Mouse (Mus musculus): ENCODE data around the gene Arhgap23. TPM values are rescaled to one million over a fixed set of nuclear protein-coding genes. Genes with fewer than 3 reads are reported as not detected.

Gene Arhgap23
- polyA plus RNA-seq, 1 experiment from 2014 or later, result 5.4 TPM

DNA sequence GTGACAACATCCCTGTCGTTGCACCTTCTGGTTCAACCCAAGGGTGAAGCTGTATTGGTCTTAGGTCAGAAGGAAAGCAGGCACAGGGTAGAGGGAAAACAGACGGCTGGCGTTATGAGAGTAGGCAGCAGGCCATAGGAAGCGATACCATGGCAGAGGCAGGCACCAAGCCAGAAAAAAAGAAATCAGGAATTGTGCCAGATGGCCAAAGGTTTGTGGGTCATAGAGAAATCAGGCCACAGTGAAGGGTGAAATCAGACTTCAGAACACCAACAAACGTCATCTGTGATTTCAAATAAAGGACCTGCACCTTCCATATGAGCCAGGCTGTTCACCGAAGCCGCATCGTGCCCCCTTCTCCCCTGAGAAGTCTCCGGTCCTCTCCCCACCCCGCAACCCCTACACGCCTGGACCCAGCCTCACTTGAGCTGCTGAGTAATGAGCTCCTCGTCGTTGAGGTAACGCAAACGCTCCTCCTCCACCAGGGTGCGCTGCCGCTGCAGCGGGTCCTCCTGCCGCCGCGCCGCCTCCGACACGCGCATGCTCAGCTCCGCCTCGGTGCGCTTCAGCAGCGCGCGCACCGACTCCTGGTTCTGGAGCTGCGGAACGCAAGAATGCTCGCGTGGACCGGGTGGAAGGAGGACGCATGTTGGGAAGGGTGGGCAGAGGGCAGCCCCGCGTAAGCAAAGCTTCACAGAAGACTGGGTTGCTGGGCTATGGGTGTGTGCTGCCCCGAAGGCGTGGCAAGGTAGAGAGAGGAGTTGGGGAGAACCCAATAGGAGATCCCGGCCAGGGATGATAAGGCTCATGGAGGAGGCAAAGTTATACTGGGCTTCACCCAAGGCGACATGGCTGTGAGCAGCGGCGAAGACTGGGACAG, 116.3 kb downstream of the Arhgap23 start:
- Histone ChIP-seq H3K4me2 (ENCODE audit: low read length) (peak overlapping the region; percentile 72), H3K36me3 (ENCODE audit: control insufficient read depth, insufficient read depth, low read length) (peaks cover 74% of the 10 kb centered on the region), H3K27ac (ENCODE audit: low read depth, low read length) (no peak overlapping the region), H3K9ac (ENCODE audit: low read length) (peak overlapping the region; percentile 49), H3K9me3 (replicated peaks; ENCODE audit: control insufficient read depth, low read length) (no peaks in the 10 kb centered on the region), H3K27me3 (replicated peaks; ENCODE audit: control insufficient read depth, insufficient read depth, low read length) (peaks cover 44% of the 10 kb centered on the region), H3K4me3 (ENCODE audit: low read depth, low read length) (peak overlapping the region; percentile 26), H3K4me1 (ENCODE audit: control insufficient read depth, insufficient read depth, low read length) (peaks cover 17% of the 10 kb centered on the region)
- 9% methylated on average over 46 of the region's 46 CpGs for WGBS
- DNase-seq (ENCODE audit: low spot score) (peak; percentile 95), ATAC-seq (peak; percentile 75)

DNA sequence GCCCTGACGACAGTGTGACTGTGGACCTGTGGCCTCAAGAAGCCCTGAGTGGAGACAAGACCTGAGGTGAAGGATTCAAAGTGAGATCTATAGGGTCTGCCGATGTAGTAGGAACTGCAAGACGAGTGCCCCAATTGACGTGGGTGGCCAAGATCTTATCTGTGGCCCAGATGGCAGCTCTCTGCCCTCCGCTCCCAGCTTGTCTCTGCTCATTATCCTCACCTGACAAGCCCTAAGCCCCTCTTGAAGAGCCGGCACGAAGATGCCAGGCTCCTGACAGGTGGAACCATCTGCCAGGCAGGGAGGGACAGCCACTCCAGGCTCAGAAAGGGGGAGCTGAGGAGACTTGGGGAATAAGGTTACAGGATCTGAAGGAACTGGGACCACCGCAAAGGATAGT, 117.0 kb downstream of the Arhgap23 start:
- H3K27me3 ChIP-seq (replicated peaks; ENCODE audit: control insufficient read depth, insufficient read depth, low read length), result peaks cover 50% of the 10 kb centered on the region
- H3K4me2 ChIP-seq (ENCODE audit: low read length), result peak overlapping the region; percentile 72
- WGBS, result 35% methylated on average over 8 of the region's 8 CpGs
- H3K9ac ChIP-seq (ENCODE audit: low read length), result no peak overlapping the region
- H3K4me3 ChIP-seq (ENCODE audit: low read depth, low read length), result no peak overlapping the region
- no peak overlapping the region for H3K27ac ChIP-seq (ENCODE audit: low read depth, low read length)
- peaks cover 72% of the 10 kb centered on the region for H3K36me3 ChIP-seq (ENCODE audit: control insufficient read depth, insufficient read depth, low read length)
- no peaks in the 10 kb centered on the region for H3K9me3 ChIP-seq (replicated peaks; ENCODE audit: control insufficient read depth, low read length)
- DNase-seq (ENCODE audit: low spot score) (peak; percentile 24), ATAC-seq (no peak)
- H3K4me1 ChIP-seq (ENCODE audit: control insufficient read depth, insufficient read depth, low read length), result peaks cover 24% of the 10 kb centered on the region

DNA sequence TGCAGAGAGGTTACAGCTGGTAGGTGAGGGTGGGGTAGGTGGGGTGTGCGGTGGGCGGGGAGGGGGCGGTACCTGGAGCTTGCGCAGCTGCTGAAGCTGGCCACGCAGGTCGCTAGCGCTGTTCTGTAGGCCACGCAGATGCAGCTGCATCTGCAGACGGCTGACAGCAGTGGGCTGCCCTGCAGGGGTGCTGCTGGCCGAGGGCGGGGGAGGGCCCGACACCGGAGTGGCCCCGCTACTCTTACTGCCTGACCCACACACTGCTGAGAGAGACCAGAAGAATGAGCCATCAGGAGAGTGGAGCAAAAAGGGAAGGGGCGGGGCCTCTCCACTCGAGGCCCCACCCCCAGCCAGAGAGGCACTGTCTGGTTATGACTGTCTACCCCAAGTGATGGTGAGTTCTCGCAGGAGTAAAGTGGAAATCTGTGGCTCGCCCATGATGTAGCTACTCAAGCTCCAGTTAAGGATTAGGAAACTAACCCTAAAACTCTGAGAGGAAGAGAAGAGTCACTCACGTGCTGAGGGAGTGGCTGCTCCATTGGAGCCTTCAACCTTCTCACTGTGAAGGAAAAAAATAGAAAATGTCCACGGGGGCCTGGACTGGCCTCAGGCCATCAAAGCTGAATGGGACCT, 117.7 kb downstream of the Arhgap23 start:
- Histone ChIP-seq H3K27ac (ENCODE audit: low read depth, low read length) (no peak overlapping the region), H3K9me3 (replicated peaks; ENCODE audit: control insufficient read depth, low read length) (no peaks in the 10 kb centered on the region), H3K9ac (ENCODE audit: low read length) (no peak overlapping the region; the same call in 1 of the 2 replicates), H3K4me2 (ENCODE audit: low read length) (peak overlapping the region; percentile 14; the same call in 1 of the 2 replicates), H3K36me3 (ENCODE audit: control insufficient read depth, insufficient read depth, low read length) (peaks cover 68% of the 10 kb centered on the region), H3K4me1 (ENCODE audit: control insufficient read depth, insufficient read depth, low read length) (peaks cover 31% of the 10 kb centered on the region), H3K27me3 (replicated peaks; ENCODE audit: control insufficient read depth, insufficient read depth, low read length) (peaks cover 54% of the 10 kb centered on the region), H3K4me3 (ENCODE audit: low read depth, low read length) (no peak overlapping the region)
- DNase-seq (ENCODE audit: low spot score) (peak; percentile 40), ATAC-seq (no peak)
- 16% methylated on average over 20 of the region's 20 CpGs for WGBS

GRCm38 (mm10) chr11:97533653-97534052, 118.3 kb downstream of the Arhgap23 start:
- Histone ChIP-seq H3K27ac (ENCODE audit: low read depth, low read length) (no peak overlapping the region), H3K27me3 (replicated peaks; ENCODE audit: control insufficient read depth, insufficient read depth, low read length) (peaks cover 54% of the 10 kb centered on the region), H3K36me3 (ENCODE audit: control insufficient read depth, insufficient read depth, low read length) (peaks cover 62% of the 10 kb centered on the region), H3K4me1 (ENCODE audit: control insufficient read depth, insufficient read depth, low read length) (peaks cover 31% of the 10 kb centered on the region), H3K4me2 (ENCODE audit: low read length) (no peak overlapping the region), H3K4me3 (ENCODE audit: low read depth, low read length) (no peak overlapping the region), H3K9ac (ENCODE audit: low read length) (no peak overlapping the region; the same call in 1 of the 2 replicates), H3K9me3 (replicated peaks; ENCODE audit: control insufficient read depth, low read length) (no peaks in the 10 kb centered on the region)
- DNase-seq (ENCODE audit: low spot score) (no peak), ATAC-seq (no peak)
- WGBS, result 61% methylated on average over 7 of the region's 7 CpGs

DNA sequence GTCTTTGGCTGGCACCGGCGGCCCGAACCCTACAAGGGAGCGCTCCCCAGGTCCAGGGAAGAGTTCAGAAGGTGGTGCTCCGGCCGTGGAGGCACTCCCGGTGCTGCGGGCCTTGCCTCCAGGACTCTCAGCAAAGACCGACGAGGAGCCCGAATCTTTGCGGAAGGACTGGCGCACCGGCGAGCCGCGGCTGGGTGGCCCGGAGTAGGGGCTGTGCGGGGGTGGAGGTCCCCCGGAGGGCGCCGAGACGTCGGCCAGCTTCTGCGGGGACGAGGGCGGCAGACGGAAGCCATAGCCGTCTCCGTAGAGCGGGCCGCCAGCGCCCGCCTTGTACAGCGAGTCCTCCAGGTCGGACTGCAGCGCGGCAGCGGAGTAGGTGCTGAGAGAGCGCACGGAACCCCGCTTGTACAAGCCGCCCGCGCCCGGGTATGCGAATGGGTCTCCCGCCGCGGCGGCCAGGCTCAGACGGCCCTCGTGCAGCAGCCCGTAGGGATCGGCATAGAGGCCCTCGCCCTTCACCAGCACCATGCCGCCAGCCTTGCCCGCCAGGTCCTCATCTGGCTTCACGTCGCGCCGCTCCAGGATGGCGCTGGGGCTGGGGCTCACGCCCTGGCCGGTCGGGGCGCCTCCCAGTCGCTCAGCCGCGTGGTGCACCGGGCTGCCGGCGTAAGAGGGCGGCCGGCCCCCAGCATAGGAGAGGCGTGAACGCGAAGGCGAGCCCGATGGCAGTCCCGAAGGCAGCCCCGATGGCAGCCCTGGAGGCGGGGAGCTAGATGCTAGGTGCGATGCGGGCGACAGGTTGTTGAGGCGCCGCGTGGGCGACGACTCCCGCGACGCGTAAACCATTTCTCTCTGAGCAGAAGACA, 119.3 kb downstream of the Arhgap23 start:
- Histone ChIP-seq H3K4me3 (ENCODE audit: low read depth, low read length) (0 out of 2 replicates have a peak overlapping the region, but pooled peaks have one; percentile 8), H3K4me2 (ENCODE audit: low read length) (peak overlapping the region; percentile 23), H3K27ac (ENCODE audit: low read depth, low read length) (no peak overlapping the region), H3K36me3 (ENCODE audit: control insufficient read depth, insufficient read depth, low read length) (peaks cover 52% of the 10 kb centered on the region), H3K9me3 (replicated peaks; ENCODE audit: control insufficient read depth, low read length) (no peaks in the 10 kb centered on the region), H3K4me1 (ENCODE audit: control insufficient read depth, insufficient read depth, low read length) (peaks cover 34% of the 10 kb centered on the region), H3K9ac (ENCODE audit: low read length) (peak overlapping the region; percentile 43), H3K27me3 (replicated peaks; ENCODE audit: control insufficient read depth, insufficient read depth, low read length) (peaks cover 54% of the 10 kb centered on the region)
- 11% methylated on average over 94 of the region's 95 CpGs for WGBS
- no peak for ATAC-seq
- peak; percentile 25 for DNase-seq (ENCODE audit: low spot score)

DNA sequence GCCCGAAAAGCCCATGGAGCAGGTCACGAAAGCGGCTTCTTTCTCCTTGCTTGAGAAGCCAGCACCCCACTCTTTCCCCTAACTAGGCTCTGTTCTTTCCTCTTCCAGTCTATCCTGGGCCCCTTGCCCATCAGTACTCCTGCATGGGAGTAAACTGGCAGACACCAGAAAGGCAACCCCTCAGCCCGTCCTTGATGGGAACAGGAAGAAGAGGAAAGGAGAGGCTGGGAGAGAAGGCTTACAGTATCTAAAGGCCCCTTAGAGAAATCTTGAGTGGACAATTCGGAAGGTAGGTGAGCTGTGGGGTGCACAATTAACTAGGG, 119.9 kb downstream of the Arhgap23 start:
- H3K4me3 ChIP-seq (ENCODE audit: low read depth, low read length), result no peak overlapping the region
- H3K9me3 ChIP-seq (replicated peaks; ENCODE audit: control insufficient read depth, low read length), result no peaks in the 10 kb centered on the region
- H3K27ac ChIP-seq (ENCODE audit: low read depth, low read length), result no peak overlapping the region
- DNase-seq (ENCODE audit: low spot score), result no peak
- H3K9ac ChIP-seq (ENCODE audit: low read length), result no peak overlapping the region
- no peak for ATAC-seq
- WGBS, result 45% methylated on average over 5 of the region's 5 CpGs
- peaks cover 54% of the 10 kb centered on the region for H3K27me3 ChIP-seq (replicated peaks; ENCODE audit: control insufficient read depth, insufficient read depth, low read length)
- peaks cover 48% of the 10 kb centered on the region for H3K36me3 ChIP-seq (ENCODE audit: control insufficient read depth, insufficient read depth, low read length)
- H3K4me1 ChIP-seq (ENCODE audit: control insufficient read depth, insufficient read depth, low read length), result peaks cover 37% of the 10 kb centered on the region
- H3K4me2 ChIP-seq (ENCODE audit: low read length), result no peak overlapping the region

DNA sequence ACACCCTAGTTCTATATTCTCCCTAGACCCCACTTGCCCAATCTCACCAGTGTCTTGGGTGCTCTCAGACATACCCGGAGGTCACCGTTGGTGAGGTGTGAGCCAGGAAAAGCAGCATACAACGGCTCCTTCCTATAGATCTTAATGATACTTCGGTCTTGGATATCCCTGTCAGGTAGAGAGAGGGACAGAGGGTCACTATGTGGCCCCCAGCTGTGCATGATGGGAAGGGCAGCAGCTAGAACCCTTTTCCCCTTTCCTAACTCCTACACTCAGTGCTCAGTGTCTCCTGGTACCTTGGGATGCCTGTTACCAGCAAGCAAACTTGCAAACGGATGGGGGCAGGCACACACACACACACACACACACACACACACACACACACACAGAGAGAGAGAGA, 120.3 kb downstream of the Arhgap23 start:
- H3K4me1 ChIP-seq (ENCODE audit: control insufficient read depth, insufficient read depth, low read length), result peaks cover 41% of the 10 kb centered on the region
- peaks cover 54% of the 10 kb centered on the region for H3K27me3 ChIP-seq (replicated peaks; ENCODE audit: control insufficient read depth, insufficient read depth, low read length)
- DNase-seq (ENCODE audit: low spot score) (no peak), ATAC-seq (no peak)
- WGBS, result 51% methylated on average over 5 of the region's 5 CpGs
- no peak overlapping the region for H3K9ac ChIP-seq (ENCODE audit: low read length)
- H3K36me3 ChIP-seq (ENCODE audit: control insufficient read depth, insufficient read depth, low read length), result peaks cover 44% of the 10 kb centered on the region
- no peaks in the 10 kb centered on the region for H3K9me3 ChIP-seq (replicated peaks; ENCODE audit: control insufficient read depth, low read length)
- H3K4me2 ChIP-seq (ENCODE audit: low read length), result no peak overlapping the region
- H3K27ac ChIP-seq (ENCODE audit: low read depth, low read length), result no peak overlapping the region
- no peak overlapping the region for H3K4me3 ChIP-seq (ENCODE audit: low read depth, low read length)

DNA sequence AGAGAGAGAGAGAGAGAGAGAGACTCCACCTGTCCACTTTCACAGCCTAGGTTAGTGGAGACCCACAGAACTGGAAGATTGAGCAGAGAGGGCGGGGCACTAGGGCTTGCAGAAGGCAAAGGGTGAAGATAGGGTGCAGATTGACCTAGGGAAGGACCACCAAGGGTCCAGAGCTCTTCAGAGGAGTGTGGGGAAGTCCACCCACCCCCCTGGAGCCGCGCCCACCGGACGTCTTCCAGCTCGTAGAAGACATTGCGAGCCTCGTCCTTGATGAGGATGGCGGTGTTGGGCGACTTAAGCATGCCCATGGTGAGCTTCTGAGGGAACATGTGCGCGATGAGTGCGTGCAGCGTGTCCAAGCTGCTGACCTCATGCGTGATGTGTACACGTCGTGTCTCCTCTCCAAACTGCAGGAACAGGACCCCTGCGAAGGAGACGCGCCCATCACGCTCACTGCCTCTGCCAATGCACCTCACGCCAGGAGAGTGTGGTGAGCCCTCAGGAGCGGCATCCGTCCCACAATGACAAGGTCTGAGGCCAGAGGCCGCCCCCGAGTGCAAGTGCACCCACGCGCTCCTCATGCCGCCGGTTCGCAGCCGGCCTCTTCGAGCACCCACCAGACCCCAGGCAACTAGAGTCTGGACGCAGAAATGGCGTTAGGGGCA, 120.9 kb downstream of the Arhgap23 start:
- no peak for ATAC-seq
- Histone ChIP-seq H3K9me3 (replicated peaks; ENCODE audit: control insufficient read depth, low read length) (no peaks in the 10 kb centered on the region), H3K4me2 (ENCODE audit: low read length) (peak overlapping the region; percentile 54), H3K27me3 (replicated peaks; ENCODE audit: control insufficient read depth, insufficient read depth, low read length) (peaks cover 54% of the 10 kb centered on the region), H3K4me3 (ENCODE audit: low read depth, low read length) (no peak overlapping the region), H3K27ac (ENCODE audit: low read depth, low read length) (no peak overlapping the region), H3K4me1 (ENCODE audit: control insufficient read depth, insufficient read depth, low read length) (peaks cover 44% of the 10 kb centered on the region), H3K9ac (ENCODE audit: low read length) (no peak overlapping the region; the same call in 1 of the 2 replicates), H3K36me3 (ENCODE audit: control insufficient read depth, insufficient read depth, low read length) (peaks cover 38% of the 10 kb centered on the region)
- 30% methylated on average over 35 of the region's 35 CpGs for WGBS
- no peak for DNase-seq (ENCODE audit: low spot score)
